Mouse (Mus musculus) heart, adult 11 months (tissue): ENCODE results near the gene Ranbp17.
"Not testable (repeated sequence)": the region's sequence is repeated elsewhere in the genome, so short reads cannot be mapped to it uniquely, and the experiment has no call there.

Source experiments
- DNase-seq: peaks from one replicate; pipeline ENCODE4 v3.0.0; 2022

Ranbp17 gene

DNA sequence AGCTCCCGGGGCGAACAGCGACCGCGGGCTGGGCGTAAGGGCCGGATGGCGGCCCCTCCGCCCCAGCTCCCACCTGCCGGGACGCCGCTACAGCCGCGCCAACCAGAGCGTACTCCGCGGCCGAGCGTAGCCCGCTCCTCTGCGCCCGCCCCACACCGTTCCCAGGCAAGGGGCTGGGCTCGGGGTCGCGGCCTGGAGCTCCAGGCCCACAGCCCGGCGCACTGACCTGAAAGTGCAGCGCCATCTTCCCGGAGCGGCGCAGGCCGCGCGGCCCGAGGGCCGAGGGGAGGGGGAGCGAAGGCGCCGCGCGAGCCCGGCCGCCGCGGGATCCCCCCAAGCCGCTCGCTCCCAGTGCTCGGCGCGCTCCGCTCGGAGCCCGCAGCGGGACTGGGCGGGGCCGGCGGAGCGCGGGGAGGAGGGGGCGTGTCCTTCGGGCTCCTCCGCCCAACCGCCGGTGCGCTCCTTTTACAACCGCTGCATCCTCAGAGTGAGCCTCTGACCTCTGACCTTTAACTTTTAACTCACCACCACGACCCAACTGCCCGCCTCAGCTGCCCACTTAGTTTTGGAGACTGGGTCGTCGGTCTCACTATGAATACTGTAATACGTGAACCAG lies at the start of gene Ranbp17:
Gene Ranbp17, minus strand, starts transcription at position 371 of the 616 bp plus-strand sequence.
- DNase-seq = peak; percentile 87

DNA sequence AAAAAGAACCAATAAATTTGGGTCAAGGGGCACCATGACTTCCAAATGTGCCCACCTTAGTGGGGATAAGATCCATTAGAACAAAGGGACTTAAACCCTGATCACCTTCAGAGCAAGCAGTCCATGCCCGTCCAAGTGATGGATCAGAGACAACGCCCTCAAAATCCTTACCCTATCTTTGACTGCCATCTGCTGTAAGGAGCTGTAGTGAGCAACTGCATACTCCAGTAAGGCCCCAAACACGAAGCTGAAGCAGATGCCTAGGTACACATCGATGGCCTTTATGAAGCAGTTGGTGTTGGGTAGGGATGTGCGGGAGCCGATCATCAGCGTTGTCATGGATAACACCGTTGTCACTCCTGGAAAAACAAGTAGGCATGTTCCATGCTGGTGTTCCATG lies 40.6 kb upstream of the Ranbp17 start:
- no peak for DNase-seq

DNA sequence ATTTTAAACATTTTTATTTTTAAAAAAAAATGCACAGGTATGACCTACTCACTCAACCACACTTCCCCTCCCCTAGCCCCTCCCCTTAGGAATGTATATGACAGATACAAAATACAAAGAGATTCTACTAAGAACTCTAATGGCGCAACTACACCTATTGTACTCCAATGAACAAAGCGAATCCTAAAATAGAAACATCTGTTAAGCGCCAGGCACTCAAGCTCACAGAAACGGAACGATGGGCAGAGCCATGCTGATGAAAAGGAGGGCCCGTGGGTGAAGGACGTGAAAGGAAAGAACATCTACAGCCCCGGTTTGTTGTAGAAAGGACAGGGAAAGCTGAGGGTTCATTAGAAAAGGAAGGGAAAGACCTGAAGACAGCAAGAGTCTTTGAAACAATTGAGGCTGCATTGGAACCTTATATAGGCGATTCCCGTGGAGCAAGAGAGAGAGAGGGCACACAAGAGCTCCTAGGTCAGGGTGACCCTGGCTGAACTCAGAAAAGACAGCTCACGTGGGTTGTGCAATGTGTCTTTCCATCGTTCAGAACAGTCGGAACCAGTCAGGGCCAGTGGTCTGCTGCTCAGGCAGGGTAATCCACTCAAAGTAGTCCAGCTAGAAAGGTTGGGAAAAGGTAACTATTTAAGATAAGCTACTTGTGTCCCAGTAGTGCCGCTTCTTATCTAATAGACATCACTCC lies 37.5 kb upstream of the Ranbp17 start:
- peak; percentile 24 for DNase-seq

DNA sequence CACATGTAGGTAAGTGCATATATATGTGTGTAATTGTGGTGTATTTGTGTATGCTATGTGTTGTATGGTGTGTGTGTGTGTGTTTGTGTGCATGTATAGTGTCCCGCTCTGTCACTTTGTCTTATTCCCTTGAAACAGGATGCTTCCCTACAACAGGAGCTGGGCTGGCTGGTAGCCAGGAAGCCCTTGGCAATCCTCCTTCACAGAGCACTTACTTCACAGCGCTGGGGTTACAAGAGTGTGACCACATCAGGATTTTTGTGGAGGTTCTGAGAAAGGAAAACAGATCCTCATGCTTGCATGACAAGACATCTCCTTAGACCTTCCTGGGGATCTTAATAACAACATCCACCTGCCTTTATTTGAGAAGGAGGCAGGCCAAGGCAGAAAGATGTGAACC lies 33.8 kb upstream of the Ranbp17 start:
- peak; percentile 74 for DNase-seq

DNA sequence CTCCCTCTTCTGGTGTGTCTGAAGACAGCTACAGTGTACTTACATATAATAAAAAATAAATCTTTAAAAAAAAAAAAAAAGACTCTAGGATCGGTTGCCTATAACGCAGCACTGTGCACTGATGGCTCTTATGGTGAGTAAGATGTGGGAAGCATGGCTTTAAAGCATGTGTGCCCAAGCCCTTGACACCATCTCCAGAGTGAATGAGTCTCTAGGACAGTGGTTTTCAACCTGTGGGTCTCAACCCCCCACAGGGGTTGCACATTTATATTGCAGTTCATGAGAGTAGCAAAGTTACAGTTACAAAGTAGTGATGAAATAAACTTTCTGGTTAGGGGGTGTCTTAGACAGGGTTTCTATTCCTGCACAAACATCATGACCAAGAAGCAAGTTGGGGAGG lies 31.4 kb upstream of the Ranbp17 start:
- peak; percentile 61 for DNase-seq

DNA sequence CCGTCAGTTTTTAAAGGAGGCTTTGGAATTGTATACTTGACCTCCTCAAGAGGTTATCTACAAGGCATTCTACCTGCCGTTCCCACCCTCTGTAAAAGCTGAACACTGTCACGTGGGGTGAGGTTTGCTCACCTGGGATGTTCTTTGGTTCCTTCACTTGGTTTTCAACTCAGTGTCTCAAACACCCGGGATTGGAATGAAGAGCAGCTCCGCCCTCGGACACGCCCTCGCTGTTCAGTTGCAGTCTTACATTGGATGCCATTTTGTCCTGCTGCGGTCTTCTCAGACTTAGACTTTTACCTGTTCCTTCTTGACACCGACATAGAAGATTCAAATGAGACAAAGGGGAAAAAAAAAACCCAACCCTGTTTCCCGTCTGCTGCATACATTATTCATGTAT lies 30.6 kb upstream of the Ranbp17 start:
- no peak for DNase-seq

DNA sequence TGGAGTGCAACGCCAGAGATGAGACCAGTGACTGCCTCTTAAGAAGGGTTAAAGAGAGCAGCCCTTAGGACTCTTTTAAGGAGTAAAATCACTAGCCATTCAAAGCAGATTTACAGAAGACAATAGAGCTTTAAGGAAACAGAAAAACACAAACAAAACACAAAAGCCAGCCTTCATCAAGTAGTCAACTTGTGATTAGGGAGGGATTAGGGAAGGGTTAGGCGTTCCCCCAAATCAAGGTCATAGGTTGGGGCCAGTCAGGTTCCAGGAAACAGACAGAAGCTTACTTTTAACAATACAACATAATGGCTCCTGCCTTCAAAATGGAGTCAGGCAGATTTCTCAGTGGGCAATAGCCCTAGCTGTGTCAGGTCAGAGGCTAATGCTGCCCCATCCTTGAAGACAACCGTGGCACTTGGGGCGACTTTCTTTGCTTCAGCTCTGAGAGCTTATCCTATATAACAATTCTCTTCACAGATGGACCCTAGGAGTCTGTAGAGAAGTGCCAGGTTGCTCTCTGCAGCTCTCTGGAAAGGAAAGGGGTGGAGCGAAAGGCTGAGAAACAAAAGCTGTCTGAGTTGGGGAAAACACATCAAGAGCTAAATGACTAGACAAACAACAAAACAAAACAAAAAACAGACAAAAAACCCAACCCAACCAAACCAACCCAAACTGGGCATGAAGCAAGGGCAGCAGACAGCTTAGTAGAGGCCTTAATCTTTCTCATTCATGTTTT lies 24.0 kb upstream of the Ranbp17 start:
- peak; percentile 39 for DNase-seq

DNA sequence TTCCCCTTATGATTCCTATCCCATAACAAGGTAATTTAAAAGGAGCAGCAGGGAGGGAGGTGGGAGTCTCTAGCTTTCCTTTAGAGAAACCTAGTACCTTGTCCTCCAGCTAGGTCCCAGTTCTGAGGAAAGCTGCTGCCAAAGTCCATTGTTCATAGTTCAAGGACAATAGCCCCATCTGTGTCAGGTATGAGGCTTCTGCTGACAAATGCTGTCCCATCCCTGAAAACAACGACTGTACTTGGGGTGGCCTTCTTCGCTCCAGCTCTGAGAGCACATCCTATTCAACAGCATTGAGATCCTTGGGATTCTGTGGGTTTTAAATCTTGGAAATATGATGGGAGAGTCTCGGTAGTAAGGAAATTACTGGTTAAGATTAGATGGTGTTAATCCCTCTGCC lies 23.1 kb upstream of the Ranbp17 start:
- peak; percentile 51 for DNase-seq

DNA sequence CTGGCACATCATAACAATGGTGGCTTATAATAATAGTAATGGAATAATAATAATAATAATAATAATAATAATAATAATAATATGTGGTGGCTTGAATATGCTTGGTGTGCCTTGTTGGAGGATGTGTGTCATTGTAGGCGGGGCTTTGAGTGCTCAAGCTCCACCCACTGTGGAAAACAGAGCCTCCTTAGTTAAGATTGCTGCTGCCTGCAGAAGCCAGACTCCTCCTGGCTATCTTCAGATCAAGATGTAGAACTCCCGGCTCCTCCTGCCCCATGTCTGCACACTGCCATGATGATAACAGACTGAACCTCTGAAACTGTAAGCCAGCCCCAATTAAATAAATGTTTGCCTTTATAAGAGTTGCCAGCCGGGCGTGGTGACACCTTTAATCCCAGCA lies 21.0 kb upstream of the Ranbp17 start:
- DNase-seq = peak; percentile 50

DNA sequence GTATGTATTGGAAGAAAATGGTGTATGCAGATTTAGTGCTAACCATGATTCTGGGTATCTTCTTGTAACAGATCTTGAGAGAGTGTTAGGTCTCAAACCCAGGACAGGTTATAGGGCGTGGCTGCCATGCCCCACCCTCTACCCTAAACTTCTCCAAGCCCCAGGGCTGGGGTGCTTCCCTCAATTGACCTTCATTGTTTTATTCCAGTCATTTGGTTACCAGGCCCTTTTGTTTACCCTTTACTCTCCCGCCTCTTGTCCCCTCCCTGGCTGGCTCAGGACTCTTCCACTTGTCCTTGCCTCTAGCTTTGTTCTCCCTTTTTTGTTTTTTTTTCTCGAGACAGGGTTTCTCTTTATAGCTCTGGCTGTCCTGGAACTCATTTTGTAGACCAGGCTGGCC lies 20.0 kb upstream of the Ranbp17 start:
- peak; percentile 75 for DNase-seq

DNA sequence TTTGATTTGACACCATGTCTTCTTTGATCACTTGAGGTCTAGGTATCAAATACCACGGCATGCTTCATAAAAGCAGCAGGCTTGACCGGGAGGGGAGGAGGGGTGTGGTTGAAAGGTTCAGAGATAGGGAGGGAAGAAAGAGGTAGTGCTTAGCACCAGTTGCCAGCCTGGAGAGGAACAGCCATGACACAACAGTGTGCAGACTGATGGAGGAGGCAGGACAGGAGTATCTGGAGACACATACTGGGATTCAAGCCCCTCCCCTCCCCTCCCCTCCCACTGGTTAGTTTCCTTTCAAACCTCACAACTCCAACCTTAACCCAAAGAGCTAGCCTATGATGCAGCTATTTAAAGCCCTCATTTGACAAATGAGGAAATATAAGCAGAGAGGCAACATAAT lies 16.0 kb upstream of the Ranbp17 start:
- DNase-seq = peak; percentile 56

DNA sequence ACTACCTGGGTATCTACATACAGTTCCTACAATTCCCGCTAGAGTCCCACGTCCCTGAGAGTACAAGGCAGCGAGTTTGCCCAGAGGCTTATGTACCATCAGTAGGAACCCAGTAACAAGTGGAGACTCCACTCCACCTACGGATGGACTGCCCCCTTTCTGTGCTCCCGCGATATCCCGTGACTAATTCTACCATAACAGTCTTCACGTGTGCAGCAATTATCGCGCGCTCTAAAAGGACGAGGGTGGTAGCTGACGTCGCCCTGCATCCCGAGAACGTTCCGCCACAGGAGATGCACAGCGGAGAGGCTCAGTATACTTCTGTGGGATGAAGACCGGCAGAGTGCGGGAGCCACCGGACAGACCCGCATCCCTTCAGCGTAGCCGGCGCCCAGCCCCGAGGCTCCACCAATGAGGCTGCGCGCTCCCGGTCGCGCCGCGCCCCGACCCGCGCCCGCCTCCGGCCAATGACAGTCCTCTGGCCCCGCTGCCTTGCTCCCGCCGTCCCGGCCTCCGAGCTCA lies 631 bp downstream of the Ranbp17 start:
- DNase-seq = peak; percentile 95

DNA sequence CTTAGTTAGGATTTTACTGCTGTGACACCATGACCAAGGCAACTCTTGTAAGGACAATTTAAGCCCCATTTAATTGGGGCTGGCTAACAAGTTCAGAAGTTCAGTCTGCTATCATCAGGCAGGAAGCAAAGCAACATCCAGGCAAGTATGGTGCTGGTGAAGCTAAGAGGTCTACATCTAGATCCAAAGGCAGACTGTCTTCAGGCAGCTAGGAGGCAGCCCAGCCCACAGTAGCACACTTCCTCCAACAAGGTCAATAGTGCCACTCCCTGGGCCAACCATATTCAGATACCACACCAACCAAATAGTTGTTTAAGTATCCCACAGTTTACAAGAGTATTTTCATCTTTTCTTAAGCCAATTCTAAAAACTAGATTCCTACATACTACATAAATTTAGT lies 4.1 kb downstream of the Ranbp17 start:
- peak; percentile 52 for DNase-seq

DNA sequence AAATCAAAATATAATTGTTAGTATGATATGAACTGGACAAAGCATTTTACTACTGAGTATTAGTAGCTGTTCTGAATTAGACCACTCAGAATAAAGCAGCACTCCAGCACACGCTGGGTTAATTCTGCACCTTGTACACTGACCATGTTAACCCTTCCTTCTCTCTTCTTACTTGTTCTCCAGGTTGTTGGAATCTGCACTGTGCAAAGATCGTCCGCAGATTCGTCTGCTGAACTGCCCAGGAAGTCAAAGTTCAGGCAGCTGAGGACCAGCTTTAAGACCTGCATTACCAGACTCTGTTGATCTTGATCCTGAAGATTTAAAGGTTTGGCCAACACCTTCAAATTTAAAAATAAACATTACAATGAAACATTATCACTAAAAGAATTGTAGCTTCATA lies 27.8 kb downstream of the Ranbp17 start:
- DNase-seq = no peak

DNA sequence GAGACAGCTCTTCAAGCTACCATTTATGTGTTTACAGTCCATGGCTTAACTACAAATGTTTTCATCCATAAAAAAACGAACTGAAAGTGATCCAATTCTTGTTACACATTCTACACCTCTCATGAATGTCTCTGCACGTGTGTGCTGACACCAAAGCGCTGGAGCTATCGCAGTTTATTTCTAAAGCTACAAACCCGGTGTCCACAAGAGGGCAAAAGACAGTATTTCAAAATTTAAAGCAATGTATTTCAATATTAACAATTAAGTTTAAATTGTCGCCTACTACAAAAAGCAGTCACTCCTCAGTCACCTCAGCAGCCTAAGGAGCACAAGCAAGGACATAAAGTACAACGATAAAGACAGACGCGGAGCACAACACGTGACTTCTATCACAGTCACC lies 33.1 kb downstream of the Ranbp17 start:
- DNase-seq = no peak

DNA sequence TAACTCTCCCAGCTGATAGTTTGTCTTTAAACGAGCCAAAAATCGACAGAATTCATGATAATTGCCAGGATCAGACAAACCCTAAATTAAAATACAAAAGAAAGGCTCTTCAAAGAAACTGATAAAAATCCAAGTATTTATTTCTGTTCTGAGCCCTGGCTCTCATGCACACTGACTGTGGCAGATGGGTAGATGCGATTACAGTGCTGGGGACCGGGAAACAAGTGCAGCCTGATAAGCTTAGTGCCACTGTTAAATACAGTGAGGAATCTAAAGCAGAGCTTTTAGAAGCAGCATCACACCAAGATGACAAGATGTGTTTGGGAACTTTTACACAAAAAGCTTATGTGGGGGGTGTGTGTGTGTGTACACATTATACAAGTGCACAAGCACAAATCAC lies 34.3 kb downstream of the Ranbp17 start:
- no peak for DNase-seq

DNA sequence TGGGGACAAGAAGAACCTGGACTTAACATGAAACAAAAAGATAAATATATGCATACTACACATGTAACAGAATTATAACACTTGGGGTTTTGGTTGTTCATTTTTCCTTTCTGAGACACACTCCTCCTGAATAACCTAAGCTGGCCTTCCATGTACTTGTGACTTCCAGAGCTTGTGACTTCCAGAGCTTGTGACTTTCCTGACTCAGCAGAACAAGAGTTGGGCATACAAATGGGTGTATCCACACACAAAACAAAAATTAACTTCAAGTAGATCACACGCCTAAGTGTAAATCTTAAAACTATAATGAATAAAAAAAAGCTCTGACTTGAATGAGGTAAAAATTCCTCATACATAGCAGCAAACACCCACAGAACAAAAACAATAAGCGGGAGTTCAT lies 36.9 kb downstream of the Ranbp17 start:
- no peak for DNase-seq

DNA sequence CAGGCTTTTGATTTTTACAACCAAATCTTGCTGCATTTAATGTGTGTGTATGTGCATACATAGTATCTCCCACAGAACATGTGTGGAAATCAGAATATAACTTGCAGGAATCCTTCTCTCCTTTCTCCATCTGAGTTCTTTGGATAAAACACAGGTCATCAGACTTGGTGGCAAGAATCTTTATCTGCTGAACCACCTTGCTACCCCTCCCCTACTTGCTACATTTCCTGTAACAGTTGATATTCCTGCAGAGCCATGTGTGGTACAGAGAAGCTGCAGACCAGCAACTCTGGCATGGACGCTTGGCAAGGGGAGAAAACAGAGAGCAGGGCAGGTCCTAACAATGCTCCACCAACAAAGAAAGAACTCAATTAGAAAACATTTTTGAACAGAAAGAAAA lies 52.4 kb downstream of the Ranbp17 start:
- DNase-seq = no peak

DNA sequence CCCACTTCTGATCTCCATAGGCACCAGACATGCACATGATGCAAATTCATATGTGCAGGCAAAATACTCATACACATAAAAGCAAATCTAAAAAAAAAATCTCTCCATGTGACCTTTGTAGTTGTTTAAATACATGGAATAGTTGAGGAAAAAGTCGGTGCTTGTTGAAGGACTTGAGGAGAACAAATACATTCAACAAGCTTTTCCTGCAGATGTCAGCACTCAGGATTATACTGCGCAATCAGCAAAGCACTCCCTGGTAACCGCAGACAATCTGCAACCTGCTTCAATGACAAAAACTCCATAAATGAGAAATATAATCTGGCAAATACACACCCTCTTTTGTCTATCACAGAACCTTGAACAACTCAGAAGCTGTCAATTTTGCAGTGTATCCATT lies 59.5 kb downstream of the Ranbp17 start:
- no peak for DNase-seq

DNA sequence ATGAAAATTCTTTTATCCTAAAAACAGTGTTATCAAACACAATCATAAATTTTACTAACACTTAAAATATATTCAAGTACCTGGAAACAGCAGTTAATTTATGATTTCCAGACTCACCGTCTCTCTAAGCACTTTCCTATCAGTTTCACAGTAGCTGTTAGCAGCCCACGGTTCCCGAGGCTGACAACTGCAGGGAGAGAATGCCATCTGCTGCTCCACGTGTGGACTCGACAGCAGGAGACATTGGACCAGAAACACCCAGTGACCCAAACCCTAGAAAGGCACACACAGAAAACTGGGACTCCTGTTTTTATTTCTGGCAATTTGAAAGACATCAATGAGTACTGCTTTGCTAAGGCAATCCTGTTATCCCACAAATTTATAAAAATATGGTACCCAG lies 79.7 kb downstream of the Ranbp17 start:
- DNase-seq = no peak

DNA sequence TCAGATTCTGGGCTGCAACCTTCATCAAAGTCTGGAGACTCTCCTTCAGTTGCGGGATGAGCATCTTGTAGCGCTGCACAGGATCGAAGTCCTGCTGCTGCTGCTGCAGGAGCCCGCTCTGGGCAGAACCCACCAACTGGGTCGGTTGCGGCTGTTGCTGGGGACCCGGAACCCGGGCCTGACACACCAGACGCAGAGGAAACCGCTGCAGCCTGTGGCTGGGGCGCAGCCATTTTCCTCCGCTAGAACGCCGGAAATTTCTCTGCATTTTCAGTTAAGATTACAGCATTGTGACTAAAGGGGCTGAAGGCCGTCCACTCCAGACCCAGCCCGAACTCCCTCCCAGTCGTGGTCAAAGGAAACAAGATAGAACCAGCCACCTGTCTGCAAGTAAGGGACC lies 85.3 kb downstream of the Ranbp17 start:
- DNase-seq = not testable (repeated sequence)

DNA sequence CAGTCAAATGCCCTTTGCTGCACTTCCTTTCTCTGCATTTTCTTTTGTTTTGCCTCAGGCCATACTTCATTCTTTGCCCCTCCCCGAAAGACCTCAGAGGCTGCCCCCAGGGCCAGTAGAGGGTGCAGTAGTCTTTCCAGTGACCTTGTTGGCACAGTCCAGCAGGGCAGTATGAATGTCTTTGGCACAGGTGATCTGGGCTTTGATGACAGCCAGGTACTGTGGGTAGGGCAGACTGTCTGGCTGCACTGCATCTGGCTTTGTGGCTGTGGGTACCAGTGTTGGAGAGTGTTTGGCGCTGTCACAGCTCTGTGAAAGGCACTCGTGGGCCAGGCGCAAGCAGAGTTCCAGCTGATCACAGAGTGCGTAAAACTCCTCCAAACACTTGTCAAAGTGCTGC lies 85.8 kb downstream of the Ranbp17 start:
- not testable (repeated sequence) for DNase-seq

DNA sequence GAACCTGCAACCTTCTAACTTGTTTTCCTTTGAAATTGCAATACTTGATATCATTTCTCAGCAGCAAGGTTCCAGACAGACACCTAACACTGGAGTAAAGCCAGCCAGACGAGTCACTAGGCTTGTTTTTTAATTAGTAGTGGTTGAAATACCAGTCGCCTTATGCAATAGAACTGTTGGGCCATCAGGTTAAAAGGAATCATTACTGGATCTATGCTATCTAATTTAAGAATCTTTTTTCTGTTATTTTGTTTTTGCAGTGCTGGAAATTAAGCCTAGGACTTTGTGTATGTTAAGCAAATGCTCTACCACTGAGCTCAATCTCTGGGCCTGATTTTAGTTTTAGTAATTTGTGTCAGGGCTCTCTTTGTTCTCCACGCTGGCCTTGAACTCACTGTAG lies 91.3 kb downstream of the Ranbp17 start:
- no peak for DNase-seq

DNA sequence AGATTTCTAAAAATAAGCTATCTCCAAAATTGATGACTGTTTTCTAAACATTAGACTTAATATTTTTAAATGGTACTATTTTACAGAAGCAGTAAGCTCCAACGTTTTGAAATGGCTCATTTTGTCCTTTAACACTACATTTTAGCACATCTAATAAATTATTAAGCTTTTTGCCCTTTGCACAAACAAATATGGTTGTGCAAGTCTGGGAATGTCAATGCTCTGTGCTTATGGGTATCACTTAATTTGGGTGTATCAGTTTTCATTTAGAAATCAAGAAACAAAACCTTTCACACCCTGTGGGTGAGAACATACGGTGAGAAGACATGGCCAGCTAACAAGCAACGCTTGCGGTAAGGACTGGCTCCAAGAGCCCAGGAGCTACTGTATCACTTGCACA lies 108.9 kb downstream of the Ranbp17 start:
- DNase-seq = no peak
